Mouse (Mus musculus) embryonic stem cell, embryonic (primary cell): ENCODE measurements at regions not wholly inside any gene's neighbourhood (a gene's known extent, or its start where the extent isn't known, plus 50 kb on each side); places are given as distances from the start of the nearest gene placed in this dataset.

Experiments used
- CTCF ChIA-PET, 4 experiments: fragments of 300-600 bp in 2 of 4; fragments of 350-600 bp in 2 of 4; sonication (Branson Sonifier 250); formaldehyde crosslinking; loops; one replicate each; lab custom pipeline; 2022; ENCODE audit warnings: inconsistent platforms in 2 of 4; lab: Charles Lee
- POLR2A ChIA-PET, 4 experiments: fragments of 300-600 bp in 2 of 4; fragments of 350-600 bp in 2 of 4; sonication (Branson Sonifier 250); formaldehyde crosslinking; loops; one replicate each; lab custom pipeline; 2022; ENCODE audit warnings: antibody characterized with exemption in 4 of 4, inconsistent platforms in 1 of 4; lab: Charles Lee

DNA sequence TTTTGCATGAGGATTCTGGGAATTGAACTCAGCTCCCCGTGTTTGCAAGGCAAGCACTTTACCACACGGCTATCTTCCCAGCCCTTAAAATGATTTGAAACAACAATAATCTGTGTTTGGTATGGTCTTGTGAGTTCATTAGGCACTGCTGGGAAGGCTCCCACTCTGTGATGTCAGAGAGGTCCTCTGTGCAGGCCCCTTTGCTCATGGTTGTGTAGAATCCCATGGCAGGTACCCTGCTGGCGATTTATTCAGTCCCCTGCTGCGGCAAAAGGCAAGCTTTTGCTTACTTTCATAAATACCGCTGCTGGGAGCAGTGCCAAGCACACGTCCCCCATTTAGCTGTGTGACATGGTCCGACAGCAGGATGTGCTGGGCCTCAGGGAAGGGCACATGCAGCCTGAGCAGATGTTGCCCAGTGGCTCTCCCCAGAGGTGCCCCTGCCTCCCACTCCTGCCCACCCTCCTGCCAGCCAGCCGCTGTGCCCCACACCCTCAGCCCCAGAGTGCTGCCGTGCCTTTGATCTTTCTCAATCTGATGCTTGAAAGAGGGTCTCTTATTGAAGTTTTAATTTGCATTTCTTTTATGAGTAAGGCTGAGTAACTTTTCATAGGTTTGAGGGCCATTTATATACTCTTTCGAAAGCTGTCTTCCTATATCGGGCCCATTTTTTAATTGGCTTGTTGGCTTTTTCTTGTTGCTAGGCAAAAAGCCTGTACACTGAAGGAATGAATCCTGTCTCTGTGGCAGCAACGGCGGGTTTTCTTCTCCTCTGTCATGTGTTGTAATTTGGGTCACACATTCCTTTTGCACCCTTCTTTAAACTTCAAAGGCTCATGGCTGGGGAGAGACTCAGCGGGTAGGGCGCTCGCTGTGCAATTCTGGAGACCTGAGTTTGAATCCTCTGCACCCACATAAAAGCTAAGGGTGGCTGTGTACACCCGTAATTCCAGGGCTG lies 136.2 kb upstream of the Tle3 start:
- CTCF ChIA-PET, result interaction anchor here in 2 of 4 experiments (0.5 to 0.6 kb wide), 3 partner anchors 64 to 623 kb away, joined by 3 to 4 read pairs (median 4); no protein-coding TSS in a partner anchor
- POLR2A ChIA-PET, result interaction anchor here in 3 of 4 experiments (0.5 to 1.7 kb wide), 6 partner anchors 8 to 119 kb away, joined by 3 to 9 read pairs (median 3); no protein-coding TSS in a partner anchor

DNA sequence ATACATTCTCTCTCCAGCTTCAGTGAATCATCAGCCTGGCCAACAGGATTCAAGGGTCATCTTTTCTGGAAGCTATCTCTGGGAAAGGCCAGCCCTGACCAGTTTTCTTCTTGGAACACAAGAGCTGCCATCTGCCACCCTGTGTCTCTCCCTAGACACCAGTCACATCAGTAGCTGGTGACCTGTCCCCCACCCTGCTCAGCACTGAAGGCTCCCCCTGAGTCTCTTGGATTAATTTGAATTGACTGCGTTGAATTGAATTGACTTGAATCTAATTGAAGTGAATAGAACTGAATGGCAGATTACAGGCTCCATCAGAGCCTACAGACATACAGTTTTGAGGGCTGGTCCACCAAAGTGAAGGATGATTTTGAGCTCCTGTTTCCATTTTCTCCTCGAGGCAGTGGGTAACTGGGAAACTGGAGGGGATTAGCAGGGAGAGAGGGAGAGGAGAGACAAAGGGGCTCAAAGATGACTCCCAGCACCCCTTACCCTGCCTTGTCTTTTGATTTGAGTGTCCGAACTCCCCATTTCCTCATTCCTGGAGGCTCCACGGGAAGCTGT lies 133.4 kb upstream of the Tle3 start:
- POLR2A ChIA-PET, result interaction anchor here in 3 of 4 experiments (0.9 to 1.7 kb wide), 6 partner anchors 21 to 506 kb away, joined by 3 to 5 read pairs (median 4); no protein-coding TSS in a partner anchor

DNA sequence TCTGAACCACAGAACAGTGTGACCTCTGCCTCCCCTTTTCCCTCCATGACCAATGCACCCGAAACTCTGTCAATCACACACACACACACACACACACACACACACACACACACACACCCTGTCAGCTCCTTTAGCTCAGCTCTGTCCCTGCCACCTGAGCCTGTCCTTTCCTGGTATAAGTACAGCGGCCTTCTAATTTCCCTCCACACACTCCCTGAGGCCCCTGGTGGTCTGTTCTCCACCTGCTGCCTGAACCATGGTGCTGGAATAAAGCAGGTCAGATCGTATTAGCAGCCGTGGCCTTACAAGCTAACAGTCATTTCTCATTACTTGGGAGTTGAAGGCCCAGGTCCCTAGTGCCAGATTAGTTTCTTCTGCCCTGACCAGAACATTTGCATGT lies 132.8 kb upstream of the Tle3 start:
- ChIA-PET CTCF (interaction anchor here in 2 of 4 experiments (0.6 to 0.7 kb wide), 3 partner anchors 133 to 523 kb away, joined by 3 to 9 read pairs (median 3); no protein-coding TSS in a partner anchor), POLR2A (interaction anchor here in 2 of 4 experiments (1.1 to 1.7 kb wide), 4 partner anchors 53 to 506 kb away, joined by 3 to 5 read pairs (median 4); no protein-coding TSS in a partner anchor)

More for the DNA sequence above, 133.4 kb upstream of the Tle3 start:
- CTCF ChIA-PET, result interaction anchor here in 3 of 4 experiments (0.5 to 0.9 kb wide), 4 partner anchors 10 to 523 kb away, joined by 3 to 4 read pairs (median 3); no protein-coding TSS in a partner anchor

DNA sequence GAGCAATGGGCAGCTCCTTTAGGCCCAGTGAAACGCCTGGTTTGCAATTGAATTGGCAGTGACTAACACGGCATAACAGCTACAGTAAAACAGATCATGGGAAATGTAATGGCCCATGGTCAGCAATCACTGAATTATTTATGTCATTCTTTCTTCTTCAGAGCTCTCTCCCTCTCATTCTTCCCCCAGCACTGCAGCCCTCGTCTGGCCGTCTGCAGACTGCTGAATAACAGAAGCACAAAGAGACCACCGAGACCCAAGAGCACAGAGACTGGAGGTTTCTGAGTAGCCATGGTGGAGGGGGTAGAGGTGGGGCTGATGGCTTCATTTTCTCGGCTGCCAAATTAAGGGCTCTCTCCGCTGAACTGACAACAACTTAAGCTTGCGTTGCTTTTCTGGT lies 130.7 kb upstream of the Tle3 start:
- POLR2A ChIA-PET, result interaction anchor here in 3 of 4 experiments (0.6 to 1.7 kb wide), 11 partner anchors 9 to 127 kb away, joined by 3 to 8 read pairs (median 4); no protein-coding TSS in a partner anchor
- CTCF ChIA-PET, result interaction anchor here in 2 of 4 experiments (0.7 to 0.8 kb wide), 2 partner anchors 301 to 618 kb away, joined by 3 to 7 read pairs; no protein-coding TSS in a partner anchor

DNA sequence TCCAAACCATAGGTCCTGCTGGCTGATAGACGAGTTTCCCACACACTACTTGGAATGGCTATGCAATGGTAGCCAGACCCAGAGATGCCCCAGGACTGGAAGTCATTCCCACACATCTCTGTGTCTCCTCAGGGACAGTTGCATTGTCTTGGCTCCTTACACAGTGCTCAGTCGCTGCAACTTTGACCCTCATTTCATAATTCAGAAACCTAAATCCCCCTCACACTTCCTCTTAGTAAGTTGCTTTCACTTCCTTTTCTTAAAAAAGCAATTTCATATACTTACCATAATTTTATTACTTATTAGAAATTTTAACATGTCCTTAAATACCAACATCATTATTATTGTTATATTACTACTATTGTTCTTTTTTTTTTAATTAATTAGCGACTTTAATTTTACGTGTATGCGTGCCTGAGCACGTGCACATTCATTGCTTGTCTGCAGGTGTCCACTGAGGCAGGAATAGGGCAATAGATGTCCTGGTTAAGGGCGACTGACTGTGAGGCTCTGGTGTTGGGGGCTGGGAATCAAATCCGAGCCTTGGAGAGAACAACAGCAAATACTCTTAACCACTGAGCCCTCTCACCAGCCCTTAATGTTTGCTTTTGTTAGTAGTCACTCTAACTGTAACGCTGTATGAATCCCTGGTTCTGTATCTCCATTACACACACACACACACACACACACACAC lies 129.9 kb upstream of the Tle3 start:
- ChIA-PET CTCF (no interaction called here), POLR2A (interaction anchor here (0.6 to 1.7 kb wide), 6 partner anchors 8 to 219 kb away, joined by 3 to 7 read pairs (median 4); no protein-coding TSS in a partner anchor)

DNA sequence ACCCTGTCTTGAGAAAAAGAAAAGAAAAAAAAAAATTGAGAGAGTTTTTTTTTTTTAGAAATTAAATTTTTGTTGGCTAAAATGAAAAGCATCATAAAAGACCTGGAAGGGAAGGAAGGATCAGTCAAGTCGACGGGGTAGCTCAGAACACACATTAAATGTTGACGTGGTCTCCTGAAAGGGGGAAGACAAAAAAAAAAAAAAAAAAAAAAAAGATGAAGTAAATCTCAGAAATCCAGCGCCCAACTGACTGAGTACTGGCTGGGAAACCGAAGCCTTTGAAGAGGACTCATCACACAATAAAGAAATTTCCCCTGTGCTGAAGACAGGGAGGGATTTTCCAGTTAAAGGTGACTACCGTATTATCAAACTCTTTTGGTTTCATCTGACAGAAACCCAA lies 128.9 kb upstream of the Tle3 start:
- ChIA-PET POLR2A (interaction anchor here in 1 of 4 experiments (0.6 to 2.1 kb wide), 2 partner anchors 9 to 227 kb away, joined by 3 to 9 read pairs; no protein-coding TSS in a partner anchor), CTCF (interaction anchor here in 2 of 4 experiments (0.6 kb wide), 2 partner anchors 10 to 214 kb away, joined by 5 to 8 read pairs; no protein-coding TSS in a partner anchor)

DNA sequence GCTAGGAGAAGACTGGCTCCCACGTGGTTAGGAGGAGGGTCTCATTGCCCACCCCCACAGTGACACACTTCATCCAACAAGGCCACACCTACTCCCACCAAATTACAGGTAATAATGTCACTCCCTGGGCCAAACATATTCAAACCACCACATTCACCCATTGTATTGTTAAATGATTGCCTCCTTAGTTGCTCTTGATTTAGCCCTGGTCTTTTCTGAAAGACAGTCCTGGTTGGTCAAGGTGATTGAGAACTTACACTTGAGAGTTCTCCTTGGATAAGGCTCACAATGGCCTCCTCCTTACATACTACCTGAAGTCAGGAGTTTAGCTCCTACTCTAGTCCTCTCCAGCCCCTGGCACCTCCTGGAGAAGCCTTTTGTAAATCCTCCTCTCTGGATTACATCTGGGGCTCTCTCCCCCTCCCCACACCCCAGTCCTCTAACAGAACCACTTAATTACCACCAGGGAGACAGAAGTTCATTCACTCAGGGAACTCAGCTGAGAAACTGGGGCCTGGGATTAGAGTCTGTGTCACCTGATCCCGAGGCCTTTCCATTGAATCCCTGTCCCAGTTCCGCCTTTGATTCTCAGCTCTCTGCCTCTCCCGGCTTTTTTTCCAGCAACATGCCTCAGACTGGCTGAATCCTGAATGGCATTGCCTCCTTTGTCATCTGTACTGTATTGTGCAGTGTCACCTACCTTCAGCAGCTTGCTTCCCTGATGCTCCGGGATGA lies 122.3 kb upstream of the Tle3 start:
- POLR2A ChIA-PET, result interaction anchor here (0.5 to 3.6 kb wide), 28 partner anchors 8 to 871 kb away, joined by 3 to 23 read pairs (median 4); no protein-coding TSS in a partner anchor
- CTCF ChIA-PET, result interaction anchor here in 2 of 4 experiments (0.6 to 1.9 kb wide), 2 partner anchors 10 to 470 kb away, joined by 3 to 6 read pairs; no protein-coding TSS in a partner anchor

DNA sequence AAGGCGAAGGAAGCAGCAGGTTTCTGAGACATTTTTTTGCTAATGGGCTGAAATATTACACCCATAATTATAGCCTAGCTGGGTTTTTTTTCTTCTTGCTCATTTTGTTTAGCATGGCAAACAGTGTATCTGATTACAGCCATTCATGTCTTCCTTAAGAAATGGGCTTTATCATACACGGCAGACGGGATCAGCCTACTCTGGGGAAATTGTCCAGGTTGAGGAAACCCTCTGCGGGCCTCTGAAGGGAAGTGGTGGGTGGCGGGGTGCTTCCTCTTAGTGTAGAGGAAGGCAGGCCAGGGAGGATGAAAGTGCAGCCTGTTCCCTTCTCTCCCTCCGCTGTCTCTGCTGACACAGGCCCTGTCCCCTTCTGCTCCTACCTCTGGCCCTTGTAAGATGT lies 120.6 kb upstream of the Tle3 start:
- ChIA-PET CTCF (no interaction called here), POLR2A (interaction anchor here in 1 of 4 experiments (0.9 to 3.6 kb wide), 3 partner anchors 8 to 39 kb away, joined by 3 to 23 read pairs (median 4); no protein-coding TSS in a partner anchor)

DNA sequence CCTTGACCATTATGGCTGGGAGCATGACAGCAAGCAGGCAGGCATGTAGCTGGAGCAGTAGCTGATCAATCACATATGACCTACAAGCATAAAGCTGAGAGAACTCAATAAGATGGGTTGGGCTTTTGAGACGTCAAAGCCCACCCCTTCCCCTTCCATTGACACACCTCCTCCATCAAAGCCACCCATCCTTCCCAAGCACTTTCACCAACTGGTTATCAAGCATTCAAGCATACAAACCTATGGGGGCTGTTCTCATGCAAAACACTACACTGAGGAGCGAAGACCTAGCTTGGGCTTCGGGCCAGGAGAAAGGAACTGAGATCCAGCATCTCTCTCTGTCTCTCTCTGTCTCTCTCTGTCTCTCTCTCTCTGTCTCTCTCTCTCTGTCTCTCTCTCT lies 118.4 kb upstream of the Tle3 start:
- POLR2A ChIA-PET, result interaction anchor here in 2 of 4 experiments (0.5 to 1.4 kb wide), 9 partner anchors 10 to 566 kb away, joined by 3 to 4 read pairs (median 3); partner anchors contain the start of gene Lrrc49 (in 1 of the 2)
- CTCF ChIA-PET, result no interaction called here

DNA sequence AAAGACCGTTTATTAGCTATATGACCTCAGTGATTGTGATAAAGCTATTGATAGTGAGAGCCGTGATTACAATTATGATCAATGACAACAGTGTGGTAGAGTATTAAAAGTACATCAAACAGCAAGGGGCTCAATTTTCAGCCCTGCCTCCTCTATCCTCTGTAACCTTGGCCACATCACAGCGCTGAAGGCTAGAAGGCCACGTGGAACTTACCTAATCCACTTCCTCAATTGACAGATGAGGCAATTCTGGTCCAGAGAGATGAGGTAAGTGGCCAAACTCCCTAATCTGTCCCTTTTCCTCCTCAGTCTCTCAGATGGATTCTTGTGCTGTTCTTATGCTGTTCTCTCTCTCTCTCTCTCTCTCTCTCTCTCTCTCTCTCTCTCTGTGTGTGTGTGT lies 114.7 kb upstream of the Tle3 start:
- ChIA-PET POLR2A (interaction anchor here in 2 of 4 experiments (0.6 to 1.0 kb wide), 3 partner anchors 16 to 67 kb away, joined by 3 to 5 read pairs (median 5); no protein-coding TSS in a partner anchor), CTCF (no interaction called here)

DNA sequence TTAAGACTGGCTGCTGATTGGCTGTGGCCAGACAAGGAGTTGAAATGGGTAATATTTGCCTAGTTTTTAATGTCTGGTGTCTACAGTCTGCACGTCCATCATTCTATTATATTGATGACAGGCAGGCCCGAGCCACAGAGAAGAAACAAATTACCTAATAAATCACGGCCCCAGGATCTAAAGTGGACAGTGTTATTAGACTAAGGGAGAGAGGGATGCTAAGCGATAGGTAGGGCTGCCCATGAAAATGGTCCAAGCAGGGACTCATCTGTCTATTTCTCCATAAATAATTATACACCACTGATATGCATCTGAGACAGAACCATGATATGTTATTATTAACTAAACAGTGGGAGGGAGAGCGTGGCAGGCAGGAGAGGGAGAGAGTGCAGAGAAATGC lies 114.1 kb upstream of the Tle3 start:
- ChIA-PET CTCF (no interaction called here), POLR2A (interaction anchor here in 2 of 4 experiments (0.6 to 2.5 kb wide), 4 partner anchors 103 to 175 kb away, joined by 6 to 16 read pairs (median 9); no protein-coding TSS in a partner anchor)

DNA sequence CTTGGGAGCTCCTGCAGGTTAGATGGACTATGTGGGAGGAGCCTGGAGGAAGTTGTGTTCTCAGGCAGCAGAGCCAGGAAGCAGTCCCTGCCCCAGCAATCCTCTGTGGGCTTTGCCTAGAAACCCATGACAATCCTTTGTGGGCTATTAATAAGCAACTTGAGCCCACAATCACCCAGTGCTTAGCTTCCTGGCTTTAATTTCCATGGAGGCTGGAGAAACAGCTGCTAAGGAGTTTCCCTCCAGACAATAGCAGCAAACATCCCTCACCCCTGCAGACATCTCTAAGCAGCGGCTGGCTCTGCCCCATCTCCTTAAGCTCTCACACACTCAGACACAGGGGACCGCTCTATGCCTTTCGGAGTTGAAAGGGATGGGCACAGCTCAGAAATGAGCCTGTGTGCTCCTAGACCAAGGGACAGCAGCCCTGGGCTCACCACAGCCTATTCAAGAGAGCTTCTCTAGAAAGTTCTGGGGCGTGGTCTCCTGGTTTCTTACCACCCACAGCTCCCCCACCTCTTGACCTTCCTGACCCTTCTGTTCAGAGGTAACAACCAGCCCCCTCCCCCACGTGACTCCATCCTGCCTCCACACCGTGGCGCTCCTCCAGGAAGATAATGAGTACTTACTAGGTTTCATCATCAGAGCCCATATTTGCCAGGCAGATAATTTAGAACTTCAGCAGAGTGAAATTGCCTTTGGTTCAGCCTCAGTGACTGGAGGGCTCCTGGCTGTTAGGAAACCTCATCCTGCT lies 112.6 kb upstream of the Tle3 start:
- ChIA-PET POLR2A (interaction anchor here (0.6 to 3.6 kb wide), 51 partner anchors 8 to 1664 kb away, joined by 3 to 23 read pairs (median 4); partner anchors contain the start of gene Rplp1 (in 1 of the 4)), CTCF (interaction anchor here (0.5 to 1.5 kb wide), 8 partner anchors 10 to 725 kb away, joined by 3 to 6 read pairs (median 3); no protein-coding TSS in a partner anchor)

DNA sequence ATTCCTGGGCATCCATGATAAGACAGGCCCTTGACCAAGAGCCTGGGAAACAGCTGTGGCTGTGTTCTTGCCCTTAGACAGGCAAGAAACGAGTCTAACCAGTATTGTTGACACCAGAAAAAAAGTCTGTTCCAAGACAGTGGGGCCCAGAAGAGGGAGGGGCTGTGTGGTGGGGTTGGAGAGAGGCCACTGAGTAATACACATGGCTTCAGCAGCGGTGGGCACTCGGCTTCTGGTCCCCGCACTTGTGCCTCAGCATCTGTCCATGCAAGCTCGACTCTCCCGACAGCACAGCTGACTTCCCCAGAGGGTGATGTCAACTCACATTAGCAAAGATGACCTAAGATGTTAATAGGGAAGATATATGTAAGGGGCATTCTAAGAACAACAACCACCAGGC lies 110.9 kb upstream of the Tle3 start:
- CTCF ChIA-PET, result no interaction called here
- POLR2A ChIA-PET, result interaction anchor here (0.6 to 3.6 kb wide), 11 partner anchors 11 to 594 kb away, joined by 3 to 23 read pairs (median 4); no protein-coding TSS in a partner anchor

DNA sequence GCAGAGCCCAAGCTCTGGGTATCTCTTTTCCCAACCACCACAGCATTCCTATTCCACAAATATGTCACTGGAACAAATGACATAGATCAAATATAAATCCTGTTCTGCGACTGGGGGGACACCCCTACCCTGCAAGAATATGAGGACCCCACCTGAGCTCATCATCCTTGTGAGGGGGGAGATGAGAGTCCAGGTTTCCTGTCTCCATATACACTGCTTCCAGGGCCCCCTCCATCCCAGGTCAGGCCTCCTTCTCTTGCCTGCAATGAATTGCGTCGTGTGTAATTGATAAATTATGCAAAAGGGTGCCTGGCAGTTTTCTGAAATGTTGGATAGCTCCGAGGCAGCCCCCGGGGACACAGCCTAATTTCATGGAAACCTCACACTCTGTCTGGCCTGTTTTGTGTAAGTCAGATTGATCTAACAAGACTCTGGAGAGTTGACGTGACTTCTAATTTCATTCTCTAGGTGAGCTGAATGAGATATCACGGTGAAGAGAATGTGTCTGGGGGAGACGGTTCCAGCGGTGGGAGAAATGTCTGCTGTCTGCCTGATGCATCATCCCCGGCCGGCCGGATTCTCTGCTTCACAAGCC lies 110.3 kb upstream of the Tle3 start:
- CTCF ChIA-PET, result no interaction called here
- POLR2A ChIA-PET, result interaction anchor here in 3 of 4 experiments (0.6 to 3.6 kb wide), 9 partner anchors 12 to 240 kb away, joined by 3 to 23 read pairs (median 4); no protein-coding TSS in a partner anchor

DNA sequence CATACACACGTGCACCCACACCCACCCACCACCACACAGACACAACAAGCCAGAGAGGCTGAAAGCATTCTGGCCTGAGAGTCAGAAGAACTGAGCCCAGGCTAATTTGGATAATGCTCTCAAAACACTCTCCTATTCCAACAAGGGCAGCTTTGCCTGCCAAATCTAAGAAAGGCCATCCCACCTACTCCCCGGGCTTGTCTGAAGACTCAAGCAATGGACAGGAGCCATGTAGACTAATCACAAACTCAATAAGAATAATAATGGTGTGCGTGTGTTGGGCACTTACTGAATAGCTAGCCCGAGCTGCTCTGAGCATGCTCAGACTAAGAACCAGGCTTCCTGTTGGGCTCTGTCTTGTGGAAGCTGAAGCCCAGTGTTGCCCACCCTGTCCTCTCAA lies 108.8 kb upstream of the Tle3 start:
- POLR2A ChIA-PET, result interaction anchor here in 3 of 4 experiments (0.6 to 5.9 kb wide), 7 partner anchors 10 to 106 kb away, joined by 3 to 44 read pairs (median 3); no protein-coding TSS in a partner anchor
- CTCF ChIA-PET, result no interaction called here
